Mouse (Mus musculus): ENCODE data around the gene March8.
"Not testable (repeated sequence)": the region's sequence is repeated elsewhere in the genome, so short reads cannot be mapped to it uniquely, and the experiment has no call there.

March8 gene

GRCm38 (mm10) chr6:116337835-116338501, at the start of gene March8:
March8 (plus strand) TSS chr6:116338024.
- DNase-seq = peak; percentile 96 to 98

- DNase-seq = no peak
Measured at GRCm38 (mm10) chr6:116311411-116311810, 26.4 kb upstream of the March8 start.

GRCm38 (mm10) chr6:116319259-116319658, 18.6 kb upstream of the March8 start:
- DNase-seq = no peak

GRCm38 (mm10) chr6:116326641-116327040, 11.2 kb upstream of the March8 start:
- peak in 1 of 2 experiments; percentile 25 for DNase-seq

GRCm38 (mm10) chr6:116331396-116331795, 6.4 kb upstream of the March8 start:
- peak; percentile 15 to 25 for DNase-seq

- DNase-seq = no peak
Measured at GRCm38 (mm10) chr6:116337466-116337834, 374 bp upstream of the March8 start.

- DNase-seq = no peak
Measured at GRCm38 (mm10) chr6:116338520-116338919, 696 bp downstream of the March8 start.

- no peak for DNase-seq
Measured at GRCm38 (mm10) chr6:116339088-116339487, 1.3 kb downstream of the March8 start.

GRCm38 (mm10) chr6:116340521-116340920, 2.7 kb downstream of the March8 start:
- no peak for DNase-seq

GRCm38 (mm10) chr6:116347953-116348352, 10.1 kb downstream of the March8 start:
- peak in 1 of 2 experiments; percentile 56 for DNase-seq

- no peak for DNase-seq
Measured at GRCm38 (mm10) chr6:116349997-116350396, 12.2 kb downstream of the March8 start.

- no peak for DNase-seq
Measured at GRCm38 (mm10) chr6:116350643-116351042, 12.8 kb downstream of the March8 start.

GRCm38 (mm10) chr6:116351534-116351933, 13.7 kb downstream of the March8 start:
- DNase-seq = no peak

- no peak for DNase-seq
Measured at GRCm38 (mm10) chr6:116353428-116353827, 15.6 kb downstream of the March8 start.

- not testable (repeated sequence) for DNase-seq
Measured at GRCm38 (mm10) chr6:116356311-116356947, 18.6 kb downstream of the March8 start.

- DNase-seq = peak in 1 of 2 experiments; percentile 34
Measured at GRCm38 (mm10) chr6:116356948-116357325, 19.1 kb downstream of the March8 start.

GRCm38 (mm10) chr6:116358056-116358455, 20.2 kb downstream of the March8 start:
- DNase-seq = no peak

GRCm38 (mm10) chr6:116359256-116359655, 21.4 kb downstream of the March8 start:
- DNase-seq = no peak

GRCm38 (mm10) chr6:116361463-116361862, 23.6 kb downstream of the March8 start:
- DNase-seq = no peak

- no peak for DNase-seq
Measured at GRCm38 (mm10) chr6:116361993-116362392, 24.2 kb downstream of the March8 start.

GRCm38 (mm10) chr6:116367971-116368370, 30.1 kb downstream of the March8 start:
- no peak for DNase-seq

- DNase-seq = no peak
Measured at GRCm38 (mm10) chr6:116369811-116370210, 32.0 kb downstream of the March8 start.

GRCm38 (mm10) chr6:116370216-116370976, 32.6 kb downstream of the March8 start:
- DNase-seq = no peak

GRCm38 (mm10) chr6:116371500-116371899, 33.7 kb downstream of the March8 start:
- DNase-seq = no peak
